Mouse (Mus musculus) pancreas, adult 10 weeks (tissue): Measurements from ENCODE around the gene Fndc3a. TPM values are rescaled to one million over a fixed set of nuclear protein-coding genes. Genes with fewer than 3 reads are reported as not detected.

ENCODE experiments used
- polyA plus RNA-seq: library from polyadenylated mRNA; stranded (reverse); fragments of 350-450 nt; fragmentation: Illumina TruSeq; extraction: RNeasy Lipid Tissue Mini Kit (QIAGEN cat#74804); gene quantifications from one replicate; pipeline ENCODE4 v1.2.3, GENCODE M21; 2015; ENCODE audit warnings: low read depth, low replicate concordance; ENCODE audit not compliant: insufficient read depth

Gene Fndc3a
- polyA plus RNA-seq, result 17.7 TPM

GRCm38 (mm10) chr14:72709710-72710340 is at the start of gene Fndc3a:
Gene Fndc3a (minus strand): TSS chr14:72710003.

GRCm38 (mm10) chr14:72491738-72492137 is 218.1 kb downstream of the Fndc3a start, which contains the start of gene Gm9195:
Gene Gm9195 (minus strand): TSS chr14:72491838.

Other genes starting within 250 kb of the Fndc3a start
- gene Gm9195, start 218.2 kb downstream of the Fndc3a start, polyA plus RNA-seq, result not detected